Comparison of ENCODE assay signal across 8 mouse cellular contexts in the genomic region with DNA sequence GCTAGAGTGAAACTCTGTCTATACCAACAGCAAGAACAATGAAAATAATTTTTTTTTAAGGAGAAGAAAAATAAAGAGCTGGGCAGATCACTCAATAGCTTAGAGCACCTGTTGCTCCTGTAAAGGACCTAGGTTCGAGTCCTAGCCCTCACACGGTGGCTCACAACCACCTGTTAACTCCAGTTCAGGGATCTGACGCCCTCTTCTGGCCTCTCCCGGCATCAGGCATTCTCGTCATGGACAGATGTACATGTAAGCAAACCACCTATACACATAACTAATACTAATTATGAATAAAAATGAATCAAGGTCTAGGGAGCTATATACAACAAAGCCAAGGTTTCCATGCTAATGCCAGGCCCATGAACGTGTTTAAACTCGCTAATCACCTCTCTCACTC. TPM values are rescaled to one million over a fixed set of nuclear protein-coding genes. Genes with fewer than 3 reads are reported as not detected.
A peak's percentile ranks its signal among the peaks of the same experiment; 100 is the strongest.
DNase-seq lines count a peak whose midpoint lies in the region; ATAC-seq and TF ChIP-seq lines count a peak whose summit lies in the region.

No protein-coding gene starts in this region.

- peaks cover 1% of the 10 kb centered on the region for H3K4me1 ChIP-seq in ES-Bruce4 (ENCODE audit: control insufficient read depth, insufficient read depth, low read length)
- peaks cover 20% of the 10 kb centered on the region for H3K4me1 ChIP-seq in forebrain, embryonic 15.5 days
- peaks cover 15% of the 10 kb centered on the region for H3K4me1 ChIP-seq in liver, embryonic 16.5 days (ENCODE audit: control insufficient read depth, low read depth, low read length)

- no peak for TF ChIP-seq CTCF in gastrocnemius, adult 2 months (IDR thresholded peaks at IDR 0.05)
- TF ChIP-seq CTCF in ES-Bruce4 (IDR thresholded peaks at IDR 0.05; ENCODE audit: low read depth, low read length) = peak; percentile 58

- TF ChIP-seq EP300 in ES-Bruce4 (IDR thresholded peaks at IDR 0.05; ENCODE audit: insufficient read depth, low read depth, low read length) = no peak

- no peak for ATAC-seq in forebrain, embryonic 15.5 days (replicated peaks)
- no peak for ATAC-seq in liver, embryonic 16.5 days (ENCODE audit: low read depth)

- H3K27me3 ChIP-seq in ES-Bruce4 (ENCODE audit: control insufficient read depth, insufficient read depth, low read length, poor library complexity, severe bottlenecking) = no peaks in the 10 kb centered on the region
- no peaks in the 10 kb centered on the region for H3K27me3 ChIP-seq in forebrain, embryonic 15.5 days
- no peaks in the 10 kb centered on the region for H3K27me3 ChIP-seq in liver, embryonic 16.5 days (ENCODE audit: control insufficient read depth, insufficient read depth, low read depth, low read length)

- TF ChIP-seq POLR2A in ES-Bruce4 (IDR thresholded peaks at IDR 0.05; ENCODE audit: insufficient read depth, low read length) = no peak

- 70% methylated on average over 7 of the region's 7 CpGs for WGBS in forebrain, embryonic 15.5 days
- 49% methylated on average over 7 of the region's 7 CpGs for WGBS in liver, embryonic 16.5 days (ENCODE audit: insufficient replicate concordance)

- peak overlapping the region; percentile 91 for H3K4me3 ChIP-seq in gastrocnemius, adult 2 months
- peak overlapping the region; percentile 79 for H3K4me3 ChIP-seq in ES-Bruce4 (ENCODE audit: low read depth, low read length)
- H3K4me3 ChIP-seq in forebrain, embryonic 15.5 days = peak overlapping the region; percentile 96
- peak overlapping the region; percentile 85 for H3K4me3 ChIP-seq in liver, embryonic 16.5 days (ENCODE audit: low read depth, low read length)

- peaks cover 15% of the 10 kb centered on the region for H3K36me3 ChIP-seq in ES-Bruce4 (ENCODE audit: control insufficient read depth, insufficient read depth, low read length, poor library complexity, severe bottlenecking)
- peaks cover 20% of the 10 kb centered on the region for H3K36me3 ChIP-seq in forebrain, embryonic 15.5 days
- H3K36me3 ChIP-seq in liver, embryonic 16.5 days (ENCODE audit: control insufficient read depth, insufficient read depth) = peaks cover 13% of the 10 kb centered on the region

- peak overlapping the region; percentile 83 for H3K9ac ChIP-seq in ES-Bruce4 (ENCODE audit: low read depth, poor library complexity, severe bottlenecking)
- peak overlapping the region; percentile 87; the same call in 1 of the 2 replicates for H3K9ac ChIP-seq in forebrain, embryonic 15.5 days (replicated peaks)
- H3K9ac ChIP-seq in liver, embryonic 16.5 days (ENCODE audit: low read depth, low read length) = peak overlapping the region; percentile 87

- no peaks in the 10 kb centered on the region for H3K9me3 ChIP-seq in ES-Bruce4 (replicated peaks; ENCODE audit: control insufficient read depth, insufficient read depth, low read length, poor library complexity, severe bottlenecking)
- no peaks in the 10 kb centered on the region for H3K9me3 ChIP-seq in forebrain, embryonic 15.5 days
- H3K9me3 ChIP-seq in liver, embryonic 16.5 days (replicated peaks; ENCODE audit: control insufficient read depth, low read length) = no peaks in the 10 kb centered on the region

- no peak for DNase-seq in gastrocnemius, adult 2 months
- DNase-seq in gastrocnemius, postnatal 4 days (ENCODE audit: low spot score in 2 of 2) = no peak
- DNase-seq in gastrocnemius, postnatal 25 days = no peak
- DNase-seq in frontal cortex, adult 2 months (ENCODE audit: extremely low spot score in 1 of 2, low spot score in 1 of 2) = no peak
- DNase-seq in embryo, embryonic 10 days (ENCODE audit: low spot score) = no peak

- peak overlapping the region; percentile 98 for H3K4me2 ChIP-seq in forebrain, embryonic 15.5 days (replicated peaks)
- peak overlapping the region; percentile 71 for H3K4me2 ChIP-seq in liver, embryonic 16.5 days (ENCODE audit: low read depth, low read length)

- intact Hi-C loops in gastrocnemius, adult 2 months (cut with DNase I) = loop anchor here (5.0 kb wide), 1 partner anchor 49 kb away; a partner anchor contains a TSS

- H3K27ac ChIP-seq in gastrocnemius, adult 2 months = no peak overlapping the region
- no peak overlapping the region for H3K27ac ChIP-seq in ES-Bruce4 (ENCODE audit: insufficient read depth, low read length)
- H3K27ac ChIP-seq in forebrain, embryonic 15.5 days (replicated peaks) = no peak overlapping the region
- peak overlapping the region; percentile 79 for H3K27ac ChIP-seq in liver, embryonic 16.5 days (ENCODE audit: low read length)

RNA-seq across cellular contexts. Expression of a gene that starts 1.2 kb away (rescaled TPM):
- 10 to 100 TPM; 79.6 to 85.8 TPM for total RNA-seq in gastrocnemius, adult 2 months (2021)
- total RNA-seq in gastrocnemius, postnatal 4 days (2021) = 10 to 100 TPM; 82.5 to 86.9 TPM
- polyA plus RNA-seq in ES-Bruce4 (2011; ENCODE audit: insufficient read depth, insufficient read length, low read depth, missing spikeins) = 48.2 and 53.0 TPM in 2 replicates
- 186 and 200 TPM in 2 replicates for polyA plus RNA-seq in forebrain, embryonic 15.5 days (2015; fragmentation: Nextera tagmentation; extraction: Ambion mirVana)
- polyA plus RNA-seq in liver, embryonic 16.5 days (2015; fragmentation: Nextera tagmentation; extraction: Ambion mirVana) = 89.6 and 93.6 TPM in 2 replicates
- 10 to 100 TPM; 78.2 to 79.6 TPM for total RNA-seq in gastrocnemius, postnatal 25 days (2021)
- polyA plus RNA-seq in frontal cortex, adult 2 months (2012; rRNA removed) = 177 and 195 TPM in 2 replicates

RNA-seq across cellular contexts. Expression of a gene that starts 15.1 kb away (rescaled TPM):
- total RNA-seq in gastrocnemius, adult 2 months (2021) = 10 to 100 TPM; 70.0 to 71.6 TPM
- 10 to 100 TPM; 62.6 to 84.7 TPM for total RNA-seq in gastrocnemius, postnatal 4 days (2021)
- 161 and 168 TPM in 2 replicates for polyA plus RNA-seq in ES-Bruce4 (2011; ENCODE audit: insufficient read depth, insufficient read length, low read depth, missing spikeins)
- 129 and 140 TPM in 2 replicates for polyA plus RNA-seq in forebrain, embryonic 15.5 days (2015; fragmentation: Nextera tagmentation; extraction: Ambion mirVana)
- 162 and 170 TPM in 2 replicates for polyA plus RNA-seq in liver, embryonic 16.5 days (2015; fragmentation: Nextera tagmentation; extraction: Ambion mirVana)
- 10 to 100 TPM; 66.3 to 67.8 TPM for total RNA-seq in gastrocnemius, postnatal 25 days (2021)
- polyA plus RNA-seq in frontal cortex, adult 2 months (2012; rRNA removed) = 101 and 108 TPM in 2 replicates

RNA-seq across cellular contexts. Expression of a gene that starts 22.0 kb away (rescaled TPM):
- total RNA-seq in gastrocnemius, adult 2 months (2021) = 10 to 100 TPM; 63.0 to 87.7 TPM
- 10 to 100 TPM; 59.8 to 71.2 TPM for total RNA-seq in gastrocnemius, postnatal 4 days (2021)
- polyA plus RNA-seq in ES-Bruce4 (2011; ENCODE audit: insufficient read depth, insufficient read length, low read depth, missing spikeins) = 44.8 and 53.0 TPM in 2 replicates
- 208 and 211 TPM in 2 replicates for polyA plus RNA-seq in forebrain, embryonic 15.5 days (2015; fragmentation: Nextera tagmentation; extraction: Ambion mirVana)
- 77.7 and 79.9 TPM in 2 replicates for polyA plus RNA-seq in liver, embryonic 16.5 days (2015; fragmentation: Nextera tagmentation; extraction: Ambion mirVana)
- total RNA-seq in gastrocnemius, postnatal 25 days (2021) = 10 to 100 TPM; 67.4 to 68.7 TPM
- 147 and 151 TPM in 2 replicates for polyA plus RNA-seq in frontal cortex, adult 2 months (2012; rRNA removed)

RNA-seq across cellular contexts. Expression of a gene that starts 22.1 kb away (rescaled TPM):
- total RNA-seq in gastrocnemius, adult 2 months (2021) = under 1 TPM; 0.20 to 0.36 TPM
- total RNA-seq in gastrocnemius, postnatal 4 days (2021) = under 1 TPM; 0.32 to 0.39 TPM
- polyA plus RNA-seq in ES-Bruce4 (2011; ENCODE audit: insufficient read depth, insufficient read length, low read depth, missing spikeins) = 14.6 and 14.9 TPM in 2 replicates
- polyA plus RNA-seq in forebrain, embryonic 15.5 days (2015; fragmentation: Nextera tagmentation; extraction: Ambion mirVana) = 1.4 and 1.5 TPM in 2 replicates
- polyA plus RNA-seq in liver, embryonic 16.5 days (2015; fragmentation: Nextera tagmentation; extraction: Ambion mirVana) = 0.70 and 0.74 TPM in 2 replicates
- under 1 TPM; 0.21 to 0.28 TPM for total RNA-seq in gastrocnemius, postnatal 25 days (2021)
- polyA plus RNA-seq in frontal cortex, adult 2 months (2012; rRNA removed) = 0.71 and 0.84 TPM in 2 replicates

RNA-seq across cellular contexts. Expression of a gene that starts 24.0 kb away (rescaled TPM):
- 1 to 10 TPM in 1 of 2 experiments, under 1 TPM in 1; 0.64 to 1.4 TPM for total RNA-seq in gastrocnemius, adult 2 months (2021)
- total RNA-seq in gastrocnemius, postnatal 4 days (2021) = 1 to 10 TPM; 2.8 to 3.0 TPM
- 3.5 and 5.8 TPM in 2 replicates for polyA plus RNA-seq in ES-Bruce4 (2011; ENCODE audit: insufficient read depth, insufficient read length, low read depth, missing spikeins)
- polyA plus RNA-seq in forebrain, embryonic 15.5 days (2015; fragmentation: Nextera tagmentation; extraction: Ambion mirVana) = 2.1 and 2.2 TPM in 2 replicates
- polyA plus RNA-seq in liver, embryonic 16.5 days (2015; fragmentation: Nextera tagmentation; extraction: Ambion mirVana) = 1.5 and 1.8 TPM in 2 replicates
- total RNA-seq in gastrocnemius, postnatal 25 days (2021) = 1 to 10 TPM; 1.3 to 1.6 TPM
- polyA plus RNA-seq in frontal cortex, adult 2 months (2012; rRNA removed) = 4.5 and 5.1 TPM in 2 replicates
